Mouse (Mus musculus) cortical plate, adult 2 months (tissue): ENCODE data around the gene Prmt6.

Source experiments
- CTCF ChIP-seq: fragments of 200-500 bp; IDR thresholded peaks from 2 replicates; pipeline ENCODE4 v1.5.1; 2011; ENCODE audit warnings: mild to moderate bottlenecking, control low read depth, low read length; ENCODE audit not compliant: insufficient read depth; ENCODE audit errors: extremely low read depth
- POLR2A ChIP-seq: fragments of 200-500 bp; IDR thresholded peaks from 2 replicates; pipeline ENCODE4 v1.6.1; 2011; ENCODE audit warnings: mild to moderate bottlenecking, low read length, control low read depth; ENCODE audit not compliant: insufficient read depth; ENCODE audit errors: extremely low read depth

DNA sequence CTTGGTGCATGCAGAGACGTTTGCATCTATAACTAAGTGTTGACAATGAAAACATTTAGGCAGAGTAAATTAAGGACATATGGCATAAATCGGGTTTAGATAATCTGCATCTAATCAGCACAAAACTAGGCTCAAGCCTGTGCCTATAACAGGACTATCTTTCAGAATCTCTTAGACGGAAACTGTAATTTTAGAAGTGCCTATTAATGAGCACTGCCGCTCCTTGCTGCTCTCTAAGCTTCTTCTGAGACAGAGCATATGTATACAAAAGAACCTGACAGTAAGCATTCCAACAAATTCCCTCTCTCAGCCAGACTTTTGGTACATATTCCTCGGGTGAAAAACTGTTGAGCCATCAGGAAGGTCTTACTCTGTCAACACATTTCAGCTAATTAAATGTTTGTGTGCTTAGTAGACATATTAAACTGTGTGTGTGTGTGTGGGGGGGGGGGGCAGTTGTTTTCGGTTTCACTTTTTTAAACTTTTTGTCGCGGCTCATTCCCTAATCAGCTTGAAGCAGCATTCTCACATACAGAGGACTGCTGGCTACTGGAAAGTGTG lies 39.8 kb upstream of the Prmt6 start:
- no peak for TF ChIP-seq CTCF
- TF ChIP-seq POLR2A = no peak
